Mouse (Mus musculus) intestine, embryonic 16.5 days (tissue): ENCODE measurements around the gene Adamts5. TPM values are rescaled to one million over a fixed set of nuclear protein-coding genes. Genes with fewer than 3 reads are reported as not detected.

Experiments
- polyA plus RNA-seq: library from polyadenylated mRNA; unstranded; fragments of >200 nt; fragmentation: Nextera tagmentation; extraction: Ambion mirVana; gene quantifications from 2 replicates; pipeline ENCODE4 v1.2.1, GENCODE M21; 2015

Adamts5 gene
- polyA plus RNA-seq, 1 experiment from 2014 or later = 1.3 TPM

Other genes starting within 250 kb of the Adamts5 start
- gene Adamts1, start 98.7 kb downstream of the Adamts5 start, polyA plus RNA-seq = 22.4 TPM in 2 replicates